Mouse (Mus musculus): ENCODE results near the gene Mpz. TPM values are rescaled to one million over a fixed set of nuclear protein-coding genes. Genes with fewer than 3 reads are reported as not detected.

Gene Mpz
- polyA plus RNA-seq, 1 experiment = 1.3 TPM

- TF ChIP-seq EP300 (IDR thresholded peaks at IDR 0.05; ENCODE audit: insufficient read depth, low read depth, low read length) = no peak
- TF ChIP-seq POLR2A (IDR thresholded peaks at IDR 0.05; ENCODE audit: insufficient read depth, low read length) = no peak
- TF ChIP-seq CTCF (IDR thresholded peaks at IDR 0.05; ENCODE audit: low read depth, low read length) = no peak
- Histone ChIP-seq H3K4me3 (ENCODE audit: low read depth, low read length) (no peak overlapping the region), H3K36me3 (ENCODE audit: control insufficient read depth, insufficient read depth, low read length, poor library complexity, severe bottlenecking) (no peaks in the 10 kb centered on the region)
These were observed 55.4 kb downstream of the Mpz start for GRCm38 (mm10) chr1:171205704-171206493.

GRCm38 (mm10) chr1:171209409-171209808, 58.9 kb downstream of the Mpz start:
- no peak overlapping the region for H3K9ac ChIP-seq (ENCODE audit: low read depth, poor library complexity, severe bottlenecking)
- no peak overlapping the region for H3K27ac ChIP-seq (ENCODE audit: insufficient read depth, low read length)
- no peaks in the 10 kb centered on the region for H3K36me3 ChIP-seq (ENCODE audit: control insufficient read depth, insufficient read depth, low read length, poor library complexity, severe bottlenecking)
- no peaks in the 10 kb centered on the region for H3K9me3 ChIP-seq (replicated peaks; ENCODE audit: control insufficient read depth, insufficient read depth, low read length, poor library complexity, severe bottlenecking)
- no peaks in the 10 kb centered on the region for H3K4me1 ChIP-seq (ENCODE audit: control insufficient read depth, insufficient read depth, low read length)
- TF ChIP-seq EP300 (IDR thresholded peaks at IDR 0.05; ENCODE audit: insufficient read depth, low read depth, low read length) = no peak
- TF ChIP-seq POLR2A (IDR thresholded peaks at IDR 0.05; ENCODE audit: insufficient read depth, low read length) = no peak
- TF ChIP-seq CTCF (IDR thresholded peaks at IDR 0.05; ENCODE audit: low read depth, low read length) = no peak
- H3K27me3 ChIP-seq (ENCODE audit: control insufficient read depth, insufficient read depth, low read length, poor library complexity, severe bottlenecking) = no peaks in the 10 kb centered on the region
- no peak overlapping the region for H3K4me3 ChIP-seq (ENCODE audit: low read depth, low read length)

More at GRCm38 (mm10) chr1:171205704-171206493, 55.4 kb downstream of the Mpz start:
- no peak overlapping the region for H3K27ac ChIP-seq (ENCODE audit: insufficient read depth, low read length)
- no peaks in the 10 kb centered on the region for H3K4me1 ChIP-seq (ENCODE audit: control insufficient read depth, insufficient read depth, low read length)
- H3K27me3 ChIP-seq (ENCODE audit: control insufficient read depth, insufficient read depth, low read length, poor library complexity, severe bottlenecking) = no peaks in the 10 kb centered on the region
- H3K9ac ChIP-seq (ENCODE audit: low read depth, poor library complexity, severe bottlenecking) = no peak overlapping the region
- no peaks in the 10 kb centered on the region for H3K9me3 ChIP-seq (replicated peaks; ENCODE audit: control insufficient read depth, insufficient read depth, low read length, poor library complexity, severe bottlenecking)

Other genes with a start within 250 kb of the Mpz start
- gene Fcrlb, start 237.8 kb upstream of the Mpz start, polyA plus RNA-seq (2011; ENCODE audit: insufficient read depth, insufficient read length, low read depth, missing spikeins) = not detected in 2 replicates
- not detected in 2 replicates for gene Fcrla, start 223.1 kb upstream of the Mpz start, polyA plus RNA-seq (2011; ENCODE audit: insufficient read depth, insufficient read length, low read depth, missing spikeins)
- not detected in 2 replicates for gene Fcgr2b, start 174.2 kb upstream of the Mpz start, polyA plus RNA-seq (2011; ENCODE audit: insufficient read depth, insufficient read length, low read depth, missing spikeins)
- gene Fcgr4, start 131.8 kb upstream of the Mpz start, polyA plus RNA-seq (2011; ENCODE audit: insufficient read depth, insufficient read length, low read depth, missing spikeins) = not detected in 2 replicates
- 0.78 and 0.87 TPM in 2 replicates for gene Fcgr3, start 85.8 kb upstream of the Mpz start, polyA plus RNA-seq (2011; ENCODE audit: insufficient read depth, insufficient read length, low read depth, missing spikeins)
- gene Cfap126, start 36.8 kb upstream of the Mpz start, polyA plus RNA-seq (2011; ENCODE audit: insufficient read depth, insufficient read length, low read depth, missing spikeins) = 6.4 and 7.5 TPM in 2 replicates
- 273 and 285 TPM in 2 replicates for gene Sdhc, start 108 bp upstream of the Mpz start, polyA plus RNA-seq (2011; ENCODE audit: insufficient read depth, insufficient read length, low read depth, missing spikeins)
- gene Pcp4l1, start 45.6 kb downstream of the Mpz start, polyA plus RNA-seq (2011; ENCODE audit: insufficient read depth, insufficient read length, low read depth, missing spikeins) = 0.37 and 0.70 TPM in 2 replicates
- gene Nr1i3, start 63.3 kb downstream of the Mpz start, polyA plus RNA-seq (2011; ENCODE audit: insufficient read depth, insufficient read length, low read depth, missing spikeins) = not detected in 2 replicates
- 18.3 and 25.1 TPM in 2 replicates for gene Tomm40l, start 71.8 kb downstream of the Mpz start, polyA plus RNA-seq (2011; ENCODE audit: insufficient read depth, insufficient read length, low read depth, missing spikeins)
- gene Apoa2, start 74.3 kb downstream of the Mpz start, polyA plus RNA-seq (2011; ENCODE audit: insufficient read depth, insufficient read length, low read depth, missing spikeins) = 18.0 and 19.1 TPM in 2 replicates
- 0.91 TPM in 1 of 2 replicates, not detected in the other for gene Fcer1g, start 83.7 kb downstream of the Mpz start, polyA plus RNA-seq (2011; ENCODE audit: insufficient read depth, insufficient read length, low read depth, missing spikeins)
- 3.5 and 4.3 TPM in 2 replicates for gene Adamts4, start 99.7 kb downstream of the Mpz start, polyA plus RNA-seq (2011; ENCODE audit: insufficient read depth, insufficient read length, low read depth, missing spikeins)
- 158 and 163 TPM in 2 replicates for gene Ndufs2, start 100.7 kb downstream of the Mpz start, polyA plus RNA-seq (2011; ENCODE audit: insufficient read depth, insufficient read length, low read depth, missing spikeins)
- 59.7 and 64.8 TPM in 2 replicates for gene B4galt3, start 119.6 kb downstream of the Mpz start, polyA plus RNA-seq (2011; ENCODE audit: insufficient read depth, insufficient read length, low read depth, missing spikeins)
- 23.8 and 25.2 TPM in 2 replicates for gene Ppox, start 130.5 kb downstream of the Mpz start, polyA plus RNA-seq (2011; ENCODE audit: insufficient read depth, insufficient read length, low read depth, missing spikeins)
- 48.4 and 51.2 TPM in 2 replicates for gene Usp21, start 137.3 kb downstream of the Mpz start, polyA plus RNA-seq (2011; ENCODE audit: insufficient read depth, insufficient read length, low read depth, missing spikeins)
- gene Ufc1, start 144.3 kb downstream of the Mpz start, polyA plus RNA-seq (2011; ENCODE audit: insufficient read depth, insufficient read length, low read depth, missing spikeins) = 59.8 and 66.0 TPM in 2 replicates
- 45.2 and 49.8 TPM in 2 replicates for gene Dedd, start 178.4 kb downstream of the Mpz start, polyA plus RNA-seq (2011; ENCODE audit: insufficient read depth, insufficient read length, low read depth, missing spikeins)
- 42.9 and 52.0 TPM in 2 replicates for gene Nit1, start 194.9 kb downstream of the Mpz start, polyA plus RNA-seq (2011; ENCODE audit: insufficient read depth, insufficient read length, low read depth, missing spikeins)
- gene Pfdn2, start 195.0 kb downstream of the Mpz start, polyA plus RNA-seq (2011; ENCODE audit: insufficient read depth, insufficient read length, low read depth, missing spikeins) = 177 and 182 TPM in 2 replicates
- gene Klhdc9, start 210.1 kb downstream of the Mpz start, polyA plus RNA-seq (2011; ENCODE audit: insufficient read depth, insufficient read length, low read depth, missing spikeins) = 0.52 and 0.73 TPM in 2 replicates
- 4.3 and 4.6 TPM in 2 replicates for gene Nectin4, start 219.4 kb downstream of the Mpz start, polyA plus RNA-seq (2011; ENCODE audit: insufficient read depth, insufficient read length, low read depth, missing spikeins)
- gene Arhgap30, start 238.2 kb downstream of the Mpz start, polyA plus RNA-seq (2011; ENCODE audit: insufficient read depth, insufficient read length, low read depth, missing spikeins) = 0.78 and 1.1 TPM in 2 replicates

Data from ES-Bruce4 (cell line).